Mouse (Mus musculus): ENCODE data around the gene Usp30. TPM values are rescaled to one million over a fixed set of nuclear protein-coding genes. Genes with fewer than 3 reads are reported as not detected.

Gene Usp30
- total RNA-seq, 4 experiments from 2014 or later = 7.8 to 9.4 (median 8.6) TPM

- peak; percentile 57 to 67 for DNase-seq (ENCODE audit: low spot score in 2 of 2)
Observed at GRCm38 (mm10) chr5:114127374-114128349, 62.4 kb downstream of the Usp30 start, which contains the start of gene Alkbh2. Gene Alkbh2 (minus strand): TSS chr5:114128218.

GRCm38 (mm10) chr5:114129550-114130210, 64.4 kb downstream of the Usp30 start:
- no peak for DNase-seq (ENCODE audit: low spot score in 2 of 2)

- peak in 1 of 2 experiments; percentile 34 for DNase-seq (ENCODE audit: low spot score in 2 of 2)
Observed at GRCm38 (mm10) chr5:114130211-114130605, 64.9 kb downstream of the Usp30 start, which contains the start of gene Ung. Gene Ung (plus strand): TSS chr5:114130386.

GRCm38 (mm10) chr5:114130698-114131520, 65.6 kb downstream of the Usp30 start:
- DNase-seq (ENCODE audit: low spot score in 2 of 2) = peak; percentile 85 to 86

- peak; percentile 65 to 69 for DNase-seq (ENCODE audit: low spot score in 2 of 2)
Observed at GRCm38 (mm10) chr5:114131521-114131840, 66.2 kb downstream of the Usp30 start.

GRCm38 (mm10) chr5:114132841-114133240, 67.6 kb downstream of the Usp30 start:
- no peak for DNase-seq (ENCODE audit: low spot score in 2 of 2)

- DNase-seq (ENCODE audit: low spot score in 2 of 2) = peak in 1 of 2 experiments; percentile 44
Observed at GRCm38 (mm10) chr5:114134091-114134534, 68.9 kb downstream of the Usp30 start.

GRCm38 (mm10) chr5:114135516-114135915, 70.3 kb downstream of the Usp30 start:
- no peak for DNase-seq (ENCODE audit: low spot score in 2 of 2)

- no peak for DNase-seq (ENCODE audit: low spot score in 2 of 2)
Observed at GRCm38 (mm10) chr5:114137481-114138276, 72.4 kb downstream of the Usp30 start.

- DNase-seq (ENCODE audit: low spot score in 2 of 2) = no peak
Observed at GRCm38 (mm10) chr5:114138277-114139164, 73.3 kb downstream of the Usp30 start.

- peak in 1 of 2 experiments; percentile 45 for DNase-seq (ENCODE audit: low spot score in 2 of 2)
Observed at GRCm38 (mm10) chr5:114139175-114139574, 73.9 kb downstream of the Usp30 start.

- DNase-seq (ENCODE audit: low spot score in 2 of 2) = peak; percentile 54 to 72
Observed at GRCm38 (mm10) chr5:114146028-114146888, 81.0 kb downstream of the Usp30 start, which contains the start of gene Acacb. Gene Acacb (plus strand): TSS chr5:114146535.

GRCm38 (mm10) chr5:114147043-114147972, 82.0 kb downstream of the Usp30 start:
- peak; percentile 33 to 42 for DNase-seq (ENCODE audit: low spot score in 2 of 2)

- DNase-seq (ENCODE audit: low spot score in 2 of 2) = no peak
Observed at GRCm38 (mm10) chr5:114152359-114153092, 87.3 kb downstream of the Usp30 start.

GRCm38 (mm10) chr5:114153490-114153889, 88.2 kb downstream of the Usp30 start:
- DNase-seq (ENCODE audit: low spot score in 2 of 2) = no peak

GRCm38 (mm10) chr5:114154765-114155164, 89.5 kb downstream of the Usp30 start:
- DNase-seq (ENCODE audit: low spot score in 2 of 2) = no peak

Data from gastrocnemius, adult 8-10 months (tissue).